Mouse (Mus musculus) neural tube, embryonic 11.5 days (tissue): ENCODE results near the gene Lyrm9. TPM values are rescaled to one million over a fixed set of nuclear protein-coding genes. Genes with fewer than 3 reads are reported as not detected.
"Not testable (repeated sequence)": the region's sequence is repeated elsewhere in the genome, so short reads cannot be mapped to it uniquely, and the experiment has no call there.

Experiments
- ATAC-seq: fragments of 200-750 bp; cut with Nextera tagmentation; 2 replicates; pipeline ENCODE4 v1.8.0; 2017; ENCODE audit warnings: moderate number of reproducible peaks, mild to moderate bottlenecking, moderate TSS enrichment, moderate library complexity; ENCODE audit not compliant: insufficient read depth, low FRiP score, low TSS enrichment
- DNase-seq: peaks from one replicate; pipeline ENCODE4 v3.0.0-alpha.2; 2015; ENCODE audit warnings: low spot score
- H3K27ac ChIP-seq: fragments of 300-500 bp; sonication (generic); 2 replicates; pipeline ENCODE4 v1.5.1; 2014; ENCODE audit warnings: low read depth, mild to moderate bottlenecking, low read length
- H3K27me3 ChIP-seq: fragments of 300-500 bp; sonication (generic); 2 replicates; pipeline ENCODE4 v1.6.1; 2014; ENCODE audit warnings: mild to moderate bottlenecking, low read length, mixed read lengths; ENCODE audit not compliant: control insufficient read depth, insufficient read depth
- H3K36me3 ChIP-seq: fragments of 300-500 bp; sonication (generic); 2 replicates; pipeline ENCODE4 v1.6.1; 2014; ENCODE audit warnings: mild to moderate bottlenecking, low read length, moderate library complexity, mixed read lengths; ENCODE audit not compliant: control insufficient read depth, insufficient read depth
- H3K4me1 ChIP-seq: fragments of 300-500 bp; sonication (generic); 2 replicates; pipeline ENCODE4 v1.6.1; 2014; ENCODE audit warnings: low read length, mixed read lengths; ENCODE audit not compliant: control insufficient read depth, insufficient read depth
- H3K4me2 ChIP-seq: fragments of 300-500 bp; sonication (generic); 2 replicates; pipeline ENCODE4 v1.6.1; 2014; ENCODE audit warnings: low read depth, mild to moderate bottlenecking, moderate library complexity
- H3K4me3 ChIP-seq: fragments of 300-500 bp; sonication (generic); 2 replicates; pipeline ENCODE4 v1.5.1; 2014; ENCODE audit warnings: low read depth, low read length
- H3K9ac ChIP-seq: fragments of 300-500 bp; sonication (generic); 2 replicates; pipeline ENCODE4 v1.6.1; 2014; ENCODE audit warnings: mild to moderate bottlenecking, low read length
- H3K9me3 ChIP-seq: fragments of 300-500 bp; sonication (generic); 2 replicates; pipeline ENCODE4 v1.6.1; 2016; ENCODE audit warnings: low read length; ENCODE audit not compliant: control insufficient read depth
- WGBS: fragments of 180-500 bp; shearing (Covaris S2); extraction: QIAGEN DNeasy Blood & Tissue Kit; methylation state at CpG from one replicate; pipeline ENCODE4 v1.1.7; 2014; 5-methylcytosine and 5-hydroxymethylcytosine counted together
- polyA plus RNA-seq: library from polyadenylated mRNA; unstranded; fragments of >200 nt; fragmentation: Nextera tagmentation; extraction: Ambion mirVana; gene quantifications from 2 replicates; pipeline ENCODE4 v1.2.1, GENCODE M21; 2014

The Lyrm9 gene
- polyA plus RNA-seq, 1 experiment from 2014 or later, result 21.6 TPM

GRCm38 (mm10) chr11:78856310-78856709, 29.9 kb downstream of the Lyrm9 start:
- no peaks in the 10 kb centered on the region for H3K27me3 ChIP-seq
- ATAC-seq (no peak), DNase-seq (peak; percentile 85)
- no peaks in the 10 kb centered on the region for H3K9me3 ChIP-seq
- H3K36me3 ChIP-seq, result no peaks in the 10 kb centered on the region
- H3K4me1 ChIP-seq, result no peaks in the 10 kb centered on the region; the same call in 1 of the 2 replicates
- 14% methylated on average over 7 of the region's 7 CpGs for WGBS
- H3K27ac ChIP-seq, result no peak overlapping the region
- H3K9ac ChIP-seq, result no peak overlapping the region
- H3K4me2 ChIP-seq, result no peak overlapping the region
- no peak overlapping the region for H3K4me3 ChIP-seq

DNA sequence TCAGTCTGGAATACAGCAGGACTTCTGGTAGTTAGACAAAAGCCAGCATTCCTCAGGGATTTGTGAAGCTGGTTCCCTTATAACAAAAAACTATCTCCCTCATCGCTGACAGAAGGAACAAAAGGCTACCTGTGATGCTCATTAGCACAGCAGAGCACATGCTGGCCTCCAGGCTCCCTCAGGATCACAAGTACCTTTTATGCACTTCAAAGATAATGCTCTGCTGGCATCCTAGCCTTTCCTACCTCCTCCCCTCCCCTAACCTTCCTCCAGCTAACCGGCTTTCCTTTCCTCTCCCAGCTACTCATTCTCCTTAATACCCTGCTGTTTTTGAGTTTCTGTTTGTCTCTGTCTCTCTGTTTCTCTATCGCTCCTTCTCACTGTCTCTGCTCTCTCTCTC, 31.2 kb downstream of the Lyrm9 start:
- ATAC-seq (no peak), DNase-seq (no peak)
- H3K36me3 ChIP-seq, result no peaks in the 10 kb centered on the region
- H3K9ac ChIP-seq, result no peak overlapping the region
- H3K9me3 ChIP-seq, result no peaks in the 10 kb centered on the region
- WGBS, result 9% methylated on average over 3 of the region's 3 CpGs
- no peak overlapping the region for H3K4me2 ChIP-seq
- H3K4me1 ChIP-seq, result no peaks in the 10 kb centered on the region; the same call in 1 of the 2 replicates
- no peak overlapping the region for H3K27ac ChIP-seq
- no peaks in the 10 kb centered on the region for H3K27me3 ChIP-seq
- no peak overlapping the region for H3K4me3 ChIP-seq

GRCm38 (mm10) chr11:78863898-78864297, 37.5 kb downstream of the Lyrm9 start:
- ATAC-seq, result no peak
- H3K9ac ChIP-seq, result no peak overlapping the region

DNA sequence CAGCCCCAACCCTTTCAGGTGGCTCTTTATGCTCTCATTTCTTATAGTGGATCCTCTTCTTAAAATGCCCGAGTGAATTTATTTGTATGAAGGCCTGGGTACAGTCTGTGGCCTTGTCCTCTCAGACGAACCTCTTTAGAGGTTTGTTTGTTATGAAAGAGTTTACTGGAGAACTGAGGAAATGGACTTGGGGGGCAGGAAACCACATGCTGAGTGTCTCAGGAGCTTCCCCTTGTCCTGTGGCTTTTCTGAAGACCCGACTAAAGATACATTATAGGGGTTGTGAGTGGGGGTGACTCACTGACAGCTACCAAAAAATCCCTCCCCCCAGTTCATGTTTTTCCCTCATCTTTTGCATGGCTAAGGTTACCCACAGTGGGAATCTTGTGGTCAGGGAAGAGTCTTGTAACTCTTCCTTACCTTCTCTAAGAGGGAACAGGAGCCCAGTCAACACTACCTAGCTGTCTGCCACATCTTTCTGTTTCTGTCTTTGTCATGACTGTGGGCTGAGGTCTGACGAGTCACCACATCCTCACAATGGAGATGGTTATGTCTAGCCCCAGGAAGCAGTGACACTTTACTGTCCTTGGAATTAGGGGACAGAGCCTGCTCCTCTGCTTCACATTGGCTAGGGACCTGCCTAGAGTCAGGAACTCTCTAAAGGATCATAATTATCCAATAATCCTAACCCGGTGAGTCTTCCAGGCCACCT, 38.3 kb downstream of the Lyrm9 start:
- no peaks in the 10 kb centered on the region for H3K27me3 ChIP-seq
- H3K4me3 ChIP-seq, result no peak overlapping the region
- no peak overlapping the region for H3K4me2 ChIP-seq
- DNase-seq (no peak), ATAC-seq (no peak)
- no peak overlapping the region for H3K27ac ChIP-seq
- no peaks in the 10 kb centered on the region; the same call in 1 of the 2 replicates for H3K4me1 ChIP-seq
- WGBS, result 75% methylated on average over 5 of the region's 5 CpGs
- H3K36me3 ChIP-seq, result no peaks in the 10 kb centered on the region
- H3K9me3 ChIP-seq, result no peaks in the 10 kb centered on the region
- no peak overlapping the region for H3K9ac ChIP-seq

More at GRCm38 (mm10) chr11:78863898-78864297, 37.5 kb downstream of the Lyrm9 start:
- Histone ChIP-seq H3K36me3 (no peaks in the 10 kb centered on the region), H3K27ac (no peak overlapping the region), H3K27me3 (no peaks in the 10 kb centered on the region), H3K4me1 (no peaks in the 10 kb centered on the region; the same call in 1 of the 2 replicates), H3K4me2 (no peak overlapping the region), H3K4me3 (no peak overlapping the region), H3K9me3 (no peaks in the 10 kb centered on the region)
- WGBS, result 98% methylated on average over 4 of the region's 4 CpGs
- DNase-seq, result no peak

- no peak overlapping the region for H3K4me2 ChIP-seq
- H3K27ac ChIP-seq, result no peak overlapping the region
- H3K27me3 ChIP-seq, result no peaks in the 10 kb centered on the region
- H3K36me3 ChIP-seq, result no peaks in the 10 kb centered on the region
- no peaks in the 10 kb centered on the region for H3K9me3 ChIP-seq
- WGBS, result 86% methylated on average over 2 of the region's 2 CpGs
- DNase-seq (no peak), ATAC-seq (no peak)
- no peaks in the 10 kb centered on the region; the same call in 1 of the 2 replicates for H3K4me1 ChIP-seq
- H3K9ac ChIP-seq, result no peak overlapping the region
- H3K4me3 ChIP-seq, result no peak overlapping the region
These were observed 38.9 kb downstream of the Lyrm9 start for GRCm38 (mm10) chr11:78865314-78865713.

GRCm38 (mm10) chr11:78866486-78866885, 40.1 kb downstream of the Lyrm9 start:
- Histone ChIP-seq H3K4me1 (no peaks in the 10 kb centered on the region), H3K36me3 (no peaks in the 10 kb centered on the region), H3K9ac (no peak overlapping the region), H3K27me3 (no peaks in the 10 kb centered on the region), H3K4me3 (no peak overlapping the region), H3K4me2 (no peak overlapping the region), H3K9me3 (no peaks in the 10 kb centered on the region), H3K27ac (no peak overlapping the region)
- DNase-seq, result no peak
- WGBS, result 90% methylated on average over 3 of the region's 3 CpGs
- no peak for ATAC-seq

DNA sequence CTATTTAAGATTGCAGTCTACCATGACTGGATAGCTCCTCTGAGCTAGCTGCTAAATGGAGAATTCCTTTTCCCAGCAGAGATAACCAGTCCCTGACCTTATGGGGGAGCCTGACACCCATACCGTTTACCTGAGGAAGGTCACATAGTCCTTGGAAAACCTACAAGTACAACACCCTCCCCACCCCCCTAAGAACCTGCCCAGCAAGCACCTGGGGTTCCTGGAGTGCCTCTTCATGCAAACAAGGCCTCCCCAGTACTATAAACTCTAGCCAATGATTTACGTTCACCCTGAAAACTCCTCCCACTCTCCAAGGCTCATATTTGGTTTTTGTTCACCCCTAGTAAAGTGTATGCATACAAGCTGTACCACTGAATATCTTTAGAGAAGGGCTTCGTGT, 41.3 kb downstream of the Lyrm9 start:
- ATAC-seq (no peak), DNase-seq (no peak)
- 68% methylated on average over 3 of the region's 3 CpGs for WGBS
- Histone ChIP-seq H3K36me3 (no peaks in the 10 kb centered on the region), H3K9me3 (no peaks in the 10 kb centered on the region), H3K4me1 (no peaks in the 10 kb centered on the region), H3K27me3 (no peaks in the 10 kb centered on the region), H3K4me3 (no peak overlapping the region), H3K9ac (no peak overlapping the region), H3K27ac (no peak overlapping the region), H3K4me2 (no peak overlapping the region)

DNA sequence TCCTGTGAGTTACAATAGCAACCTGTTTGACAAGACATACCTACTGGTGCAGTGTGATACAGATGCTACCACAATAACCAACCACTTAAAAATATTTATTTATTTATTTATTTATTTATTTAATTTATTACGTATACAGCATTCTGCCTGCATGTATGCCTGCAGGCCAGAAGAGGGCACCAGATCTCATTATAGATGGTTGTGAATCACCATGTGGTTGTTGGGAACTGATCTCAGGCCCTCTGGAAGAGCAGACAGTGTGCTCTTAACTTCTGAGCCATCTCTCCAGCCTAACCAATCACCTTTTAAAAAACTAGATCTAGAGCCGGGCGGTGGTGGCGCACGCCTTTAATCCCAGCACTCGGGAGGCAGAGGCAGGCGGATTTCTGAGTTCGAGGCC, 42.8 kb downstream of the Lyrm9 start:
- not testable (repeated sequence) for DNase-seq, H3K4me3 ChIP-seq, H3K36me3 ChIP-seq, H3K27ac ChIP-seq, H3K27me3 ChIP-seq, H3K4me1 ChIP-seq, H3K9ac ChIP-seq, H3K4me2 ChIP-seq, ATAC-seq, H3K9me3 ChIP-seq
- 95% methylated on average over 8 of the region's 8 CpGs for WGBS

DNA sequence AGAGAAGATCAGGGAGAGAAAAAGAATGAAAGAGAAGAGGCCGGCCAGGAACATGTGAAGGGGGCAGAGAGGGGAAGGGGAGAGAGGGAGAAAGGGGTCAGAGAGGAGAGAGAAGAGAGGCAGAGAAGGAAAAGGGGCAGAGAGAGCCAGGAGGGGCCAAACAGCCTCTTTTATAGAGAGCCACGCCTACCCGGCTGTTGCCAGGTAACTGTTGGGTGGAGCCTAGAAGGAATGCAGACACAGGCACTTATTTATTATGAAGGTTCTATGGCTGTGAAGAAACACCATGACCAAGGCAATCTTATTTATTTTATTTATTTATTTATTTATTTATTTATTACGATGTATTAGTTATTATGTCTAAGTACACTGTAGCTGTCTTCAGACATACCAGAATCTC, 44.5 kb downstream of the Lyrm9 start:
- Histone ChIP-seq H3K9me3 (no peaks in the 10 kb centered on the region), H3K27ac (no peak overlapping the region), H3K4me3 (no peak overlapping the region), H3K36me3 (no peaks in the 10 kb centered on the region), H3K4me2 (no peak overlapping the region), H3K9ac (no peak overlapping the region), H3K4me1 (no peaks in the 10 kb centered on the region), H3K27me3 (no peaks in the 10 kb centered on the region)
- ATAC-seq (no peak), DNase-seq (no peak)
- 80% methylated on average over 4 of the region's 4 CpGs for WGBS
